Mouse (Mus musculus): Measurements from ENCODE around the gene Megf6.

Megf6 gene

DNA sequence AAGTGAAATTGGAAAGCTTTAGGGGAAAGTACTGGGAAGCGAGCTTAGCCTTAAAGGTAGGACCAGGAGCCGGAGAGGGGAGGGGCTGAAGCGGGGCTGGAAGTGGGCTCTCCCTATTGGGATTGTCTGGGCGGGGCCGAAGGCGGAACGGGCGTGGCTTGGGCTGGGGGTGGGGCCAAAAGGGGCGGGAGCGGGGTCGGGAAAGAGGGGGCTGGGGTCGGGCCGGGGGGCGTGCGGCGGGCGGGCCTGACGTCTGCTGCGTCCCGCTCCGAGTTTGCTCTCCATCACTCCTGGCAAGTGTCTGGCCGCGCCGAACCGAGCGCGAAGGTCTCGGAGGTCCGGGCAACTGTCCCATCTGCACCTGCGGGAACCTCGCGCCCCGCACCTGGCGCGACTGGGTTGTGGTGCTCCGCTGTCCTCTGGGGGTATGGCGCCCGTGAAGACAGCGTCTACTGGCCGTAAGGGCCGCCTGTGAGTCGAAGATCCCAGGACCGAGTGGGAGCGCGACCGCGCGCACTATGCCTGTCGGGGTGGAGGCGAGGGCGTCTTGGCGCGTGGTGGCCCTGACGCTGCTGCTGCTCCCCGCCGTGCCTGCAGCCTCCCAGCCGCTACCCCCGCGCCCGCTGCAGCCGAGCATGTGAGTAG is at the start of gene Megf6:
Gene Megf6 (plus strand): TSS at position 225 of the 645 bp plus-strand sequence.
- peak; percentile 12 for DNase-seq

DNA sequence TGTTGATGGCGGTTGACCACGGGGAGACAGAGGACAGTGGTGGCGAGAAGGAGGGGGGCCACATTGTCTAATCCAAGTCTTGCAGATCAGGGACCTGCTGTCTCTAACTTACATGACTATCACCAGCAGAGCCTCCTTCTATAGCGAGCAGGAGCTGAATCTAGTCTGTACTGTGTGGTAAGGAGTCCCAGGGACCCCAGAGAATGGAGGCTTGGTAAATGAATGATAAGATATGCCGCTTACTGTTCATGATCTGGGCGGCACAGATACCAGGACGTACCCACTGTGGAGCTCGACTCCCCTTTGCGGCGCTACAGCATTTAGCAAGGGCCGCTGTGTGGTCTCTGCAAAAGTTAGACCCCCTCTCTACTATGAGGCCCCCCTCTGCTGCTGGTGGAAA is 48.7 kb upstream of the Megf6 start:
- no peak for DNase-seq

DNA sequence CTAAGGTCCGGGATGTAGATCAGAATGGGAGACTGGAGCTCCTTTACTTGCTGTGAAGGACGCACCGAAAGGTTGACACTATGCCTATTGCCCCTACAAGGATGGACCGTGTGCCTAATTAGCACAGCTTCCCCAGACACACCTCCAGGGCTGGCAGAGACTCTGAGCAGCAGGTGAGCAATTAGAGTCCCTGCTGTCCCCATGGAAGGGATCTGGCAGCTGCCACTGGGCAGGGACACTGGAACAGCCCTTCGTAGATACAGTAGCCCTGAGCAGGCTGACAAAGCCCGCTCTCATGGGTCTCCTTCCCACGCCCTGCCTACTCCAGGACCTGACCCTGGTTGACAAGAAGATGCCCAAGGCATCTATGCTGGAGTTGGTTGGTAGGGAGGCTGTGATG is 48.2 kb upstream of the Megf6 start:
- no peak for DNase-seq

DNA sequence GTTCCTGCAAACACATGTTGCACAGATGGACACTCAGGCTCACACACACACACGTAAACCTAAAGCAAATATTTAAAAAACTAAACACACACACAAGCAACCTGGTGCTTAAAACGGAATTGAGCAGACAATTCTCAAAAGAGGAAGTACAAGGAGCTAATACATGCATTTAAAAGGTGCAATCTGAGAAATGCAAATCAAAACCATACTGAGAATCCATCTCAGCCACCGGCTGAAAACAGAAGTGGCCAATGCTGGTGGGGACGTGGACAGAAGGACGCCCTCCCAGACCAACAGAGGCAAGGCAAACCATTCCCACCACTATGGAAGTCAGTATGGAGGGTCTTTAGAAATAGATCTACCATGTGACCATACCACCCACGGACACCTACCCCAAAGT is 47.0 kb upstream of the Megf6 start:
- DNase-seq = no peak

DNA sequence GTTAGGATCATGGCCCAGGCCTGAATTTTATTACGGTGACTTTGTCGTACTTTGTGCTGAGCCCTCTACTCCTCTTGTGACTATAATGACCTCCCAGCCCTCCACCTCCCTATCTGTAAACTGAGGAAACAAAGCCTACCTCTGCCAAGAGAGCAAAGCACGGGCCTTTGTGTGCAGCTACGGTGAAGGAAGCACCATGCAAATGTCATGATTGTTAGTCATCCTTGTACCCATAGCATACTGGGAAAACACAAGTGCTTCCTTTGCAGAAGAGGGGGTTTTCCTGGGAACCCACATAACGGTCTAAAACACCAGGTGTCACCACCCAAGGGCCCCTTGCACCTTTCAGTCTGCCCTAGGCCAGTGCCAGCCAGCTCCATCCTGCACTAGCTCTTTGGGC is 45.3 kb upstream of the Megf6 start:
- DNase-seq = no peak

DNA sequence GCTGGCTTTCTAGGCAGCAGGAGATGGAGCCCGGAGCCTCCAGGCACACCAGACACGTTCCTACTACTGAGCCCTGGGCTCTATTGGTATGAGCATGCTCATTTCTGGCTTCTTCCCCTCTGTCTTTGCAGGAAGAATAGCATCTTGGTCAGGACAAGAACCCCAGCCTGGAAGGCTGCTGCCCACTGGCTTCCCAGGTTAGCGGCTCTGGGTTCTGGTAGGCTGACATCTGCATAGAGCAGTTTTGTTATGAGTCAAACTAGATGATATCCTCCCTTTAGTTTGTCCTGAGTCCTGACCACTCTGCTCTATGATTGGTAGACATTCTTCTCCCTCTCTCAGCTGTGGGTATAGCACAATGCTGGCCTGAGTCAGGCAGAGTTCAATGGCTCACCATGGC is 43.3 kb upstream of the Megf6 start:
- DNase-seq = no peak

DNA sequence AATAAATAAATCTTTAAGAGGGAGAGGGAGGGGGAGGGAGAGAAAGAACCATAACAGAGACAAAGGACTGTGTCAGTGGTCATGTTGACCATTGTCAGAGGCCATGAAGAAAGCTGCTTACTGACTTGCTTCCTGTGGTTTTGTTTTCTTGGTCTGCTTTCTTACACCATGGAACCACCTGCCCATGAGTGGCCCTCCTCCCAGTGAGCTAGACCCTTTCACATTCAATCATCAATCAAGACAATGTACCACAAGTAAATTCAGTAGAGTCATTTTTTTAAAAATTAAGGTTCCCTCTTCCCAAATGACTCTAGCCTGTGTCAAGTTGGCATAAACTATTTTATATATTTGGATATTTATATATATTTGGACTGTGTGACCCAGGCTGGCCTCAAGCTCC is 40.6 kb upstream of the Megf6 start:
- DNase-seq = no peak

DNA sequence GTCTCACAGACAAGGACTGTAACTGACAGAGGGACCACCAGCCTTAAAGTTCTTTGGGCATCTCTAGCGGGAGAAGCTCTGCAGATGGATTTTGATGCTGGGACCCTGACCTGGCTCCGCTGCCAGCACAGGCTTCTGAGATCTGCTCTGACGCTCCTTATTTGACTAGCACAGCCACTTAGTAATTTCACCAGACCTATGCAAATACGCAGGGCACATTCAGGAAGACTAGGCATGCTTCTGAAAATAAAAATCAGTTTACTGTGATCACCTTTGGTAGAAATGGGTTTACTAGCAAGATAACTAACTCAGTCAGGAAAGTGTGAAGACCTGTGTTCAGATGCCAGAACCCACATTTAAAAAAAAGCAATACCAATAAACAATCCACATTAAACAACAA is 38.6 kb upstream of the Megf6 start:
- no peak for DNase-seq

DNA sequence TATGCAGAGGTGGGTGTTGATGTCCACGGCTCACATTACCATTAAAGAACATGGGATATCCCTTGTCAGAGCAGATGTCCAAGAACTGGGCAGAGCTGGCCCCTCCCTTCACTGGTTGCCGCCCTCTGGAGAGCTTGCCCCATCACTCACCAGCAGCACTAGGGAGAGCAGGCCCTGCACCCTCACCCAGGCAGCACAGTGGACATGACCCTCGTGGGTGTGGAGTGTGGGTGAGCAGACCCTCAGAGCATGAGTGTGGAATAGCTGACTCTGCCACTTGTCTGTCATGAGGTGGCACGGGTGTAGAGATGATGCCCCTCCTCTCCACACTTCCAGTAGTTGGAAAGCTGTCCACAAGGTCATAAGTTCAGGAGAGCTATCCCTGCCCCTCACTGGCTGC is 35.7 kb upstream of the Megf6 start:
- no peak for DNase-seq

DNA sequence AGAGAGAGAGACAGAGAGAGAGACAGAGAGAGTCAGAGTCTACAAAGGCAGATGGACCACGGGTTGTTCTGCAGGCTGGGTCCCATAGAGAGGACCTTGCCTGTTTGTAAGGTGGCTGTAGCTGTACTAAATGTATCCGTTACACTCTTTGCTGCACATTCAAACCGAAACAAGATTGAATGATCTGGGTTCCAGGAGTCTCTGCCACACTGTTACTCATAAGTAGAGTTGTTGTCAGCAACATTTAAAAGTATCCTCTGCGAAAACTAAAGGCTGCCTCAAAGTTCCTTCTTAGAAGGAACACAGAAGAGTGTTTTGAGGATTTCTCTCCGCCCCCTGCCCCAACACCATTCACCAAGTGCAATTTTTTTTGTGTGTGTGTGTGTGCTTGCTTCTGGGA is 33.4 kb upstream of the Megf6 start:
- DNase-seq = no peak

DNA sequence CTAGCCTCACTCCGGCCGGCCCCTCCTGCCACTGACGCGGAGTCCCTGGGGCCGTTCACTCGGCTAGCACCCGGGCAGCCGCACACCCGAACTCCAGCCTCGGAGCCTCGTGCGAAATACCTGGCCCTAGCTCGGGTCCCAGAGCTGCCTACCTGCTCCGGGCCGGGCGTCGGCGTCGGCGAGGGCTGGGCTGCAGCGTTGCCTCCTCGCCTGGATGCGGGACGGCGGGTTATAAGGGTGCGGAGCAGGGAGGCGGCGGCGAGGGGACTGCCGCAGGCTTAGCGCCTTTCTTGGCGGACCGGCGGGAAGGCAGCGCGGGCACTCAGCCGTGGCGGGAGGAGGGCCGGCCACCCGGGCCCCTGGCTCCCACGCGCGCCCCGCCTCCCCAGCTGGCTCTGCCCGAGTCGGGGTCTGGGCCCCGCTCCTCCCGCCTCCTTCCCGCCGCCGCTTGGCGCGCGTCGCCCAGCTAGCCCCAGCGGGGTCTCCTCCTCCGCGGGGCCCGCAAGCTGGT is 30.8 kb upstream of the Megf6 start:
- DNase-seq = peak; percentile 57

DNA sequence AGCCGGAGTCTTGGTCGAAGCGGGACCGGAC is 30.5 kb upstream of the Megf6 start, which contains the start of gene Trp73:
Gene Trp73 (minus strand): TSS at position 27 of the 31 bp plus-strand sequence.
- DNase-seq = no peak

DNA sequence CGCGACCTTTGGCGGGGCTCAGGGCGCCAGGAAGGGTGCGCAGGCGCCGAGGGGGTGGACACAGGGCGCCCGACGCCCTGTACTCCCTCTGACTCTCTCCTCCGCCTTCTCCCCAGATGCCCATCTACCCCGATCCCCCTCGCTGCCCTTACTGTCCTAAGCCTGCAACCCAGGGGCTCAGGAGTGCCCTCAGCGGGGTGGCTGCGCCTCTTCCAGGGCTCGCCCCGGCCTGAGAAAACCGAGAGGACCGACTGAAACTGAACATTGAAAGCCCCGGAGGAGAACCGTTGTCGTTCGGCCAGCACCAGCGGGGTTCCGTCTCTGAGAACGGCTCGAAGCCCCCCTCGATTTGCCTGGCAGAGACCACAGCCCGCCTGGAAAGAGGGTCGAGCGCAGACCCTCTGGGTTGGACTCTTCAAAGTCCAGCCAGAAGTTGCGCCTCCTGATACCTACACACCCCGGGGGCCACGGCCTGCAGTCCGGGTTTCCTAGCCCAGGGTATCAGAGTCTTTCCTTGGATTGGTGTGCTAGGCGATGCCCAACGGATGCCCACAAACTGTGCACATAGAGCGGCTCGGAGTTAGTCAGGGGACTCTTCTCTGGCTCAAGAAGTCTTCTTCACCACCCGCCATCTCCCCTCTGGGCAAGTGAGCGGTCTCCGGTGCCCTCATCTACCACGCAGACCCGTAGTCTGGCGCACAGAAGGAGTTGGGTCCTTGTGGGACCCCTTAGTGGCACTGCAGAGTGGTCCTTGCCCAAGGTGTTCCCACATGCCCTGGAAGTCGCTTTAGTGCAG is 30.1 kb upstream of the Megf6 start:
- DNase-seq = peak; percentile 59

DNA sequence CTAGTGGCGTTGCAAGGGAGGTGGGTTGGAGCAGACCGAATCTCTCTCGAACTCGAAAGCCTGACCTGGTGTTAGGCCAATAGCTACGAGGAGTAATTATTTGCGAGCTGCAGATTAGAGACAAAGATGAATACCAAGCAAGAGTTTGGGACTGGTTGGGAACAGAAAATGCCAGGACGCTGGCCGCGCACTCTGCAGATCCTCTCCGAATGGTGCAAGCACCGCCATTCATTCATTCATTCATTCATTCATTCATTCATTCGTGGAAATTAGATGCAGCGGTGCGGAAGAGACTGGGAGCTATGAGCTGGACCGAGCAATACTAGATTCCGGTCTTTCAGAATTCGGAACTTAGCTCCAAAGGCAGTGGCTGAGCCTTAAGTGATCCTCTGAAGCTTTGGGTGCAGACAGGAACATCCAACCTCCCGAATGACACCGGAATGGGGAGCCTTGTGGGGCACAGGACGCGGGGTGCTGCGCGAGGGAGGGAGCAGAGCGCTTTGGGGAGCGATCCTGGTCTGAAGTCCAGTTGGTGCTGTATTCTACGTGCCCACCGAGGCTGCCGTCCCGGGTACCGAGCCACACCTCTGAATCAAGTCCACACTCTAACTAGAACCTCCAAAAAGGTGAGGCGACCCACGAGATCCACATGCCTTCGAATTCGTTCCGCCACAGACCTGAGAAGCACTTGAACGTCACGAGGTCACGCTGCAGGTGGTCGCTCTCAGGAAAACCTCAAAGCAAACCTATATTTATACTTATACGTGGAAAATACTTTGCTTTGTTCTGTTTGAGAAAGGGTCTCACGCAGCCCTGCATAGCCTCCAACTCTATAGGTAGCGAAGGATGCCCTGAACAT is 29.3 kb upstream of the Megf6 start:
- DNase-seq = peak; percentile 56

DNA sequence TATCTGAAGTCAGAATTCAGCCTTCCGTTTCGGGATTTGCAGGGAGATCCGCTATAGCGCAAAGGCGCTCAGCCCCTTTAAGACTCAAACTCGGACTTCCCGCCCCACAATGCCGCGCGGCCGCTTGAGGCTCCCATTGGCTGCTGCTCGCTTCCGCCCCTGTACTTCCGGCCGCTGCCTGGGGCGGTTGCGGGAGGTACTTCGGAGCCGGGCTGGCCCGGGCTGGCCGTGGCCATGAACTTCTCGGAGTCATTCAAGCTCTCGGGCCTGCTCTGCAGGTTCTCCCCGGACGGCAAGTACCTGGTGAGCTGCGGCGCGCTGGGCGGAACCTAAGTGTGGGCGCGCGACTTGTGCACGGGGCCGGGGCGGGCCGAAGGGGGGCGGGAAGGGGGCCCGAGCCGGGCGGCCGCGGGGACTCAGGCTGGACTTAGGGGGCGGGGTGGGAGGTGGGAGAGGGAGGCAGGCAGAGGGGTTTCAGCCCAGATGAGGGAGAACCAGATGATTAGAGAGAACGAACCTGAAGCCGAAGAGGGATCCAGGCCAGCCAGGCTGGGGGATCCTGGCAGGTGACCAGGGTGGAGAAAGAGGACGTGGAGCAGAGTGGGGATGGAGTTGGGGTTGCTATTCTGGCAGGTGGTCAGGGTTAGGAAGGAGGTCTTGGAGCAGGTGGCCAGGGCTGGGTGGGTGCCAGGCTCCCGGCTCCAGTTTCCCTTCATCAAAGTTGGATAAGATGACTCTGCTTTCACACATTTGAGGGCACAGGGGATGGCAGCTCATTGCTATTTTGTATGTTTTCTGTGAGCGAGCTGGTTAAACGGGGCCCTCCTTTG is 28.1 kb upstream of the Megf6 start, which contains the start of gene Wrap73:
Gene Wrap73 (plus strand): TSS at position 162 of the 830 bp plus-strand sequence.
- peak; percentile 90 for DNase-seq

DNA sequence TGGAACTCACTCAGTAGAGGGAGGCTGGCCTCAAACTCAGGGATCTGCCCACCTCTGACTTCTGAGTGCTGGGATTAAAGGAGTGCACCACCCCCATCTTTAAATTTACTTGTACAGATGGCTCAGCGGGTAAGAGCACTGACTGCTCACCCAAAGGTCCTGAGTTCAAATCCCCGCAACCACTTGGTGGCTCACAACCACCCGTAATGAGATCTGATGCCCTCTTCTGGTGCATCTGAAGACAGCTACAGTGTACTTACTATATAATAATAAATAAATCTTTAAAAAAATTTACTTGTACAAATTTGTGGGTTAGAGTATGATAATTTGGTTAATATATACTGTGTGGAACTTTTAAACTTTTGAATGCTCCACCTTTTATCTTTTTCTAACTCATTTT is 25.8 kb upstream of the Megf6 start:
- DNase-seq = no peak

DNA sequence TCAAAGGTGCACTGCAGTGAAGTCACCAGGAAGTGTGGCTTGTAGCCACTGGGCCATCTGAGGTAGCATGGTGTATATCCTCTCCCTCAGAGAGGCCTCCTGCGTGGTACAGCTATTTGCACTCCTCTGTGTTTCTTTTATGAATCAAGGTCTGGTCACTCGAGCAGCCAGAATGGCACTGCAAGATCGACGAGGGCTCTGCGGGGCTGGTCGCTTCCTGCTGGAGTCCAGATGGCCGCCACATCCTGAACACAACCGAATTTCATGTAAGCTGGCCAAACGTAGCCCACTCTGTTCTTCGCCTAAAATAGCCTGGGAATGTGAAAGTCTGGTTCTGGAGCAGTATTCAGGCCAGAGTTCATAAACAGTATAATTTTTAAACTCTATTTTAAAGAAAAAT is 24.2 kb upstream of the Megf6 start:
- peak; percentile 83 for DNase-seq

DNA sequence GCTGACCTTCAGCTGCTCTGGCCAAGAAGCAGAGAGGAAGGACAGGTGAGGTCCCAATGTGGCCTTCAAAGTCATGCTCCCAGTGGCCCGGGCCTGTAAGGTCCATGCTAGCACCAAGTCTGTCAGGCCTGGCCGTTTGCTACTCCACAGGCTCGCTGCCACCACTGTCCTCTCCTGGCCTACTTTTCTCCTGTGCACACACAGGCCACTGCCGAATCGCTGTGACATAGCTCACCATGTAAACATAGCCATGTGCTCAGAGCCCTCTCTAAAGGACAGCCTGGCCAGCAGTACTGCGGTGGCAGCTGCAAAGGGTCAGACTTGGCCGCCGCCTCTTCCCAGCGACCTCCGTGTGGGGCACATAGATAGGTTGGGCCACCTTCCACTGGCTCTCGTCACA is 16.4 kb upstream of the Megf6 start:
- no peak for DNase-seq

DNA sequence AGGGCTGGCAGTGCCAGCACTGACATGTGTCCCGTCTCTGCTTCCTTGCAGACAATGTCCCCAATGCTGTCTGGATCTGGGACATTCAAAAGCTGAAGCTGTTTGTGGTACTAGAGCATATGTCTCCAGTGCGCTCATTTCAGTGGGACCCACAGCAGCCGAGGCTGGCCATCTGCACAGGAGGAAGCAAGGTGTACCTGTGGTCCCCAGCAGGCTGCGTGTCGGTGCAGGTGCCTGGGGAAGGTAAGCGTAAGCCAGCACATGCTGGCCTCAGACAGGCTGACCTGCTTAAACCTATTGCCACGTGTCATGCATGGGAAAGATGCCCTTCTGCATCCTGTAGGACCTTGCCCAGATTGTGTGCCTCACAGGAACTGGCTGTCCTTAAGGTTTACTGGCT is 14.5 kb upstream of the Megf6 start:
- peak; percentile 56 for DNase-seq

DNA sequence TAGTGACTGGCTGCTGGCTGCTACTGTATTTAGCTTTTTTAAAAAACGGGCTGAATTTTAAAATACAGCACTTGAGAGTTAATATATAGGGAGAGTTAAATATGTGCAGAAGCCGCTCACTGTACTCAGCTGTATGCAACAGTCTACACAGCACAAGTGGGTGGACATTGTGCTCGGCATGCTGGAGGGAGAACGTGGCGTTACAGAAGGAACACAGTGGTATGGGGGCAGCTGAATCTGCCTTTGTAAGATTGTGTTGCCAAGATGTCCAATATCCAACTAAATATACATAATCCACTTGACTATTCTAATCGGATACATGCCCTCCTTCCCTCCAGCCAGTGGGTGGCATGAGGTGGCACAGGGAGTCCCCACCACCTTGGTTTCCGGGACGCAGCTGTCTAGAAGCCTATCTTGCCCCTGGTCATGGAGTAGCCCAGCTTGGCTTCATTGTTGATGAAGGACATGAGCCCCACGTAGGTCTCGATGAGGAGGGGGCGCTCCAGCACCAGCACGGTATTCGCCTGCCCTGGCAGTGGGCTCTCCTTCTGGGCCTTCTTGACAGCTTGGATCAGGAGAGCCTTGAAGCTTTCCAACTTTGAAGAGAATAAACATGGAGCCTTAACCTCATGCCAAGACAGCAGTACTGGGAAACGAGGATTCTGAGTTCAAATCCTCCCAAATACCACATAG is 12.4 kb upstream of the Megf6 start:
- peak; percentile 49 for DNase-seq

DNA sequence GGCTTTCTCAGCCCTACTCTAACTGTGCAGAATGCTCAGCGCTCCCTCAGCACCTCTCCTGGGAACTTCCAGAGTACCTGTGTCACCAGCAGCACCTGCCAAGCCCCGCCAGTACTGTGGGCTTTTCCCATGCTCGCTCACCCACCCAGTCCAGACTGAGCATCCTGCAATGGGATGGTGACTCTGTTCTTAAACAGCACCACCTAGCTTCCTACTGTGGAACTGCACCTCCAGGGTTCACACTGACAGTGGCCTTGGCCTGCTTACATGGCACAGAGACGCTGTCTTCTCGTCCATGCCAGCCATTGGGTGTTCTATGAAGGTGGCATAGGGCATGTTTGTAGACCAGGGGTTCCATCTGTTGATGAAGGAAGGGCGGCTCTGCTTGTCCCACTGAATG is 11.5 kb upstream of the Megf6 start:
- DNase-seq = peak; percentile 85

DNA sequence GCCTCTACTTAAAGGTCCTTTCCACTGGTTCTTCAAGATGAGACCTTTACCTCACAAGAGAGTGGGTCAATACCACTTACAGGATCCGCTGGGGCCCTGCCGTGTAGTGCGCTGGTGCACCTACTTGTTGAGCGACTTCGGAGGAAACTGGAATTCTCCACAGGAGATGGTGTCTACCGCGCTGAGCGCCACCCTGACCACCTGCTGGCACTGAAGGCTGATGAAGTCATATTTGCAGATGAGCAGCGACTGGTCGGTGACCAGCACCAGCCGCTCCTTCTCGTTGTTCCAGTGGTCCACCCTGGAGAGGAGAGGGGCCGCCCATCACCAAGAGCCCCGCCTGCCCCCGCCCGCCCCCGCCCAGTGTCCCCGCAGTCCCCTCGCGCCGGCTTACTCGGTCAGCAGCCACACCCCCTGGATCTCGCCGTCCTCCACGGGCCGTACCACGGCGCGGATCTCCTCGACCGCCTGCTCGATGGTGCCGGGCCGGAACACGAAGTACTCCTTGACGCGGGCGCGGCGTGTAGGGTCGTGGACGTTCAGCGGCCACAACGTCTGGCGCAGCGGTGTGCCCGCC is 10.5 kb upstream of the Megf6 start:
- peak; percentile 70 for DNase-seq

Data from cerebellum, adult 11-12 months (tissue).